Mouse (Mus musculus) small intestine, adult 2 months (tissue): ENCODE results near the gene Stap1.

Experiments
- CTCF ChIP-seq: fragments of 200-500 bp; IDR thresholded peaks from 2 replicates; pipeline ENCODE4 v1.5.1; 2012; ENCODE audit warnings: low read depth, mild to moderate bottlenecking, control low read depth, inconsistent platforms, low read length, moderate library complexity, mixed read lengths; ENCODE audit not compliant: insufficient replicate concordance, insufficient read length; ENCODE audit errors: extremely low read depth
- POLR2A ChIP-seq: fragments of 200-500 bp; IDR thresholded peaks from 2 replicates; pipeline ENCODE4 v1.6.1; 2012; ENCODE audit warnings: low read depth, mild to moderate bottlenecking, control low read depth, inconsistent platforms, low read length, moderate library complexity

DNA sequence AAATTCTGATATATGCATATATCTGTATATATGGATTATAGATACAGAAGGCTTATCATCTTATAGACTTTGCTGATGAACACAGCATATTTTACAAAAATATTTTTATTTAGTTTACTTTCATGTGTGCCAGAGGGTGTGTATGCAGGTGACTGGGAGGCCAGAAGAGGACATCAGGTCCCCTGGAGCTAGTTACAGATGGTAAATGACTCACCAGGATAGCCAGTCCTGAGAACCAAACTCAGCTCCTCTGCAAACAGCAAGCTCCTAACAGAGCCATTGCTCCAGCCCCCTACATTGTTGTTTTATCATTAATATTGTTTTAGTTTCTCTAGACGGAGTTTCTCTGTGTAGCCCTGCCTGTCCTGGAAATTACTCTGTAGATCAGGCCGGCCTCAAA is 41.7 kb upstream of the Stap1 start:
- no peak for TF ChIP-seq CTCF
- no peak for TF ChIP-seq POLR2A
